Mouse (Mus musculus): Measurements from ENCODE around the gene Tekt2. TPM values are rescaled to one million over a fixed set of nuclear protein-coding genes. Genes with fewer than 3 reads are reported as not detected.
A peak's percentile ranks its signal among the peaks of the same experiment; 100 is the strongest.

The Tekt2 gene
- polyA plus RNA-seq, 1 experiment from 2014 or later, result 5.6 TPM

DNA sequence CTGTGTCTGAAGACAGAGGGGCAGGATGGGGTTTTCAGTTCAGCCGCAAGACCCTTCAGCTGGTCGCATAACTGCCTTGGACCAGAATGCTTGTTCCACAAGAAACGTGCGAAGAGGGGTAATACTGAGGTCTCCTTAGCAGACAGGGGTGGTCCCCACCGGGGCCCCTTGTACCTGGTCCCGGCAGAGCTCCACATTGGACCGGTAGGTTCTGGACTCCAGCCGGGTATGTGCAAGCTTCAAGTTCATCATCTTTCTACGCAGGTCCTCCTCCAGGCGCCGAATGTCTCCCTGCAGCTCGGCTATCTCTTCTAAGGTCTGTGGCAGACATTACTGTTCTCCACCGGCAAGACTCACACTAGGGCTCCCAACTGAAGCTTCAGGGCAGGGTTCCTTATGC, 2.8 kb downstream of the Tekt2 start:
- 94% methylated on average over 13 of the region's 13 CpGs for whole genome bisulfite sequencing
- no peak overlapping the region for H3K4me3 ChIP-seq (ENCODE audit: low read length)
- H3K4me1 ChIP-seq (ENCODE audit: control insufficient read depth, insufficient read depth, low read length), result peaks cover 10% of the 10 kb centered on the region
- no peaks in the 10 kb centered on the region; the same call in 1 of the 2 replicates for H3K27me3 ChIP-seq (replicated peaks; ENCODE audit: control insufficient read depth, insufficient read depth, low read length)
- H3K9ac ChIP-seq (ENCODE audit: low read depth, low read length), result no peak overlapping the region
- no peak for ATAC-seq
- peaks cover 3% of the 10 kb centered on the region; the same call in 1 of the 2 replicates for H3K36me3 ChIP-seq (ENCODE audit: control insufficient read depth, insufficient read depth, low read length)
- H3K27ac ChIP-seq (ENCODE audit: low read length), result no peak overlapping the region
- no peak overlapping the region for H3K4me2 ChIP-seq (ENCODE audit: low read depth, low read length)
- H3K9me3 ChIP-seq (ENCODE audit: control insufficient read depth, low read length), result no peaks in the 10 kb centered on the region

DNA sequence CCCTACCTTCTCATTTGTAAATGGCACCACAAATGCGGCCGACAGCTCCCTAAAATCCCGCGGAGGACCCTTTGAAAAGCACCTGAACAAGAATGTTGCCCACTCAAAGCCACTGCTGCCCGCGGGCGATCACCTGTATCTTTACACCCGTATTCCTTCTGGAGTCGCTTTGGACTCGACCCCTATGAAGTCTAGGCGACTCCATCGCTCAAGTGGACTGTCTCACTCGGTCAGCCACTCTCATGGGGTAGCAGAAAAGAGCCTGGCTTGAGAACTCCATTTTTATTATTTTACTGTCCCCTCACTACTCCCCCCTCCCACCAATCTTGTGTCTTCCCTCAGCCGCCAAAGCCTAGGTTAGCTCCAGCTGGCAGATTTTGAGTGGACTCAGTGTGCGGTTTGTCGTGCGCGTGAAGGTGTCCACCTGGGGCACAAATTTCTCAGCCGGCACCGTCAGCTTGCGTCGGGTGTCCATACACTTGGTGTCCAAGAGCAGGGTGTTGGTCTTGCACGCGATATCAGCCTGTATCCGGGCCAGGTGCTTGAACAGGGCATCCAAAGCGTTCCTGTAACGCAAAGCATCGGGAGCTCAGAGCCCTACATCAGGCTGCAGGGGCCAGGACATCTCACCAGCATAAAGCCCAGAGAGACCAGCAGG, 3.5 kb downstream of the Tekt2 start:
- Histone ChIP-seq H3K4me3 (ENCODE audit: low read length) (peak overlapping the region; percentile 69), H3K4me2 (ENCODE audit: low read depth, low read length) (peak overlapping the region; percentile 47), H3K27me3 (replicated peaks; ENCODE audit: control insufficient read depth, insufficient read depth, low read length) (no peaks in the 10 kb centered on the region; the same call in 1 of the 2 replicates), H3K36me3 (ENCODE audit: control insufficient read depth, insufficient read depth, low read length) (peaks cover 8% of the 10 kb centered on the region), H3K27ac (ENCODE audit: low read length) (no peak overlapping the region), H3K9me3 (ENCODE audit: control insufficient read depth, low read length) (no peaks in the 10 kb centered on the region), H3K9ac (ENCODE audit: low read depth, low read length) (peak overlapping the region; percentile 52; the same call in 1 of the 2 replicates), H3K4me1 (ENCODE audit: control insufficient read depth, insufficient read depth, low read length) (peaks cover 10% of the 10 kb centered on the region)
- ATAC-seq, result peak; percentile 33
- WGBS, result 52% methylated on average over 28 of the region's 28 CpGs

DNA sequence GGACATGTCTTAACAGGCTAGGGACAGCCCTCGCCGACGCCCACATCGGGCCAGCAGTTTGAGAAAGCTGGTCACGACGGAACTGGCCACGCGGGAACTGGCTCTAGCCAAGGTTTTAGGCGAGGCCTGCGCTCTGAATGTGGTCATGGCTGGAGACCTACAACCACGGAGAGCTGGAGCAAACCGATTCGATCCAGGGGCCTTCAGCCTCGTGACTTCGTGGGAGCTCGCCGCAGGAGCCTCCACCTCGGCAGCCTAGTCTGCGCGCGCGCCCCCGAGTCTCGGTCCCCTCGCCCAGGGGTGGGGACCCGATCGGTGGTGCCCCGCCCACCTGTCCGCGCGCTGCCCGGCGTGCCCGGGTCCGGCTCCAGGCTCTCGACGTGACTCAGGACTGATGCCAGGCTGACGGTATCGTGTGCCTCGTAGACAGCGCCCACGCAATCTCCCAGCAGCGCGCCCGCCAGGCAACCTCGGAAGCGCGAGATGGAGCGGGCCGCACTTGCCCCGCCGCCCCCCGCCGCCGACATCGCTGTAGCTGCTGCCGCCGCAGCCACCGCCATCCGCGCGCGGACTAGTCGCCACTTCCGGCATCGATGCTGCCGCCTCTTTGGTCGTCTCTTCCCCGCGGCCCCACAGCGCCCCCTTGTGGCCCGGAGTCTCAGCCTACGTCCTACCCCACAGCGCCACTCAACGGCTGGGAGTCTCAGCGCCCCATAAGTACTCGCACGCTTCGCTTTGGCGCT, 4.2 kb downstream of the Tekt2 start, which contains the start of gene Adprhl2:
Adprhl2 (minus strand) TSS at position 593 of the 743 bp plus-strand sequence.
- WGBS, result under 1% methylated on average over 77 of the region's 80 CpGs

DNA sequence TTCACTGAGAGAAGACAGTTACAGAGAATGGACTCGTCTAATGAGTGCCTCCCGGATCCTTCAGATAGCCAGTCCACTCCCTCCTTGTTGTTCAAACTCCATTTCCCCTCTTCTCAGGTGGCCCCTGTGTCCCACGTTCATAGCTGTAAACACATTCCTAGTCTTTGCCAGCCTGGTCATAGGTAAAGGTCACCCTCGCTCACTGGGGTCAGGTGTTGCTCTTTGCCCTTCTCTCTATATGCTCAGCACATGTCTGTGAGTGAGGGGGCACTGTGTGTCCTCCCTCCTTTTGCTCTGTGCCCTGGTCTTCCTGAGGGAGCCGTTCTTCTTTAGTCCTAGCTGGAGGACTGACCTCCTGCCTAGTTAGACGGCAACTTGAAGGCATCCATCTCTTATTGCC, 5.7 kb downstream of the Tekt2 start:
- H3K4me2 ChIP-seq (ENCODE audit: low read depth, low read length), result no peak overlapping the region
- no peak overlapping the region for H3K9ac ChIP-seq (ENCODE audit: low read depth, low read length)
- 80% methylated on average over 6 of the region's 6 CpGs for WGBS
- no peak overlapping the region for H3K4me3 ChIP-seq (ENCODE audit: low read length)
- no peaks in the 10 kb centered on the region; the same call in 1 of the 2 replicates for H3K27me3 ChIP-seq (replicated peaks; ENCODE audit: control insufficient read depth, insufficient read depth, low read length)
- H3K9me3 ChIP-seq (ENCODE audit: control insufficient read depth, low read length), result no peaks in the 10 kb centered on the region
- no peak overlapping the region for H3K27ac ChIP-seq (ENCODE audit: low read length)
- ATAC-seq, result no peak
- H3K36me3 ChIP-seq (ENCODE audit: control insufficient read depth, insufficient read depth, low read length), result peaks cover 22% of the 10 kb centered on the region
- peaks cover 10% of the 10 kb centered on the region for H3K4me1 ChIP-seq (ENCODE audit: control insufficient read depth, insufficient read depth, low read length)

More for the DNA sequence above, 4.2 kb downstream of the Tekt2 start, which contains the start of gene Adprhl2:
- peak; percentile 87 for ATAC-seq
- peak within 1 kb of the TSS; percentile 59 for H3K27ac ChIP-seq (ENCODE audit: low read length)
- H3K4me2 ChIP-seq (ENCODE audit: low read depth, low read length), result peak within 1 kb of the TSS; percentile 74
- peaks cover 11% of the 10 kb centered on the region for H3K4me1 ChIP-seq (ENCODE audit: control insufficient read depth, insufficient read depth, low read length)
- H3K27me3 ChIP-seq (replicated peaks; ENCODE audit: control insufficient read depth, insufficient read depth, low read length), result no peaks in the 10 kb centered on the region; the same call in 1 of the 2 replicates
- H3K36me3 ChIP-seq (ENCODE audit: control insufficient read depth, insufficient read depth, low read length), result peaks cover 15% of the 10 kb centered on the region
- H3K9ac ChIP-seq (ENCODE audit: low read depth, low read length), result peak within 1 kb of the TSS; percentile 82
- peak within 1 kb of the TSS; percentile 69 for H3K4me3 ChIP-seq (ENCODE audit: low read length)
- H3K9me3 ChIP-seq (ENCODE audit: control insufficient read depth, low read length), result no peaks in the 10 kb centered on the region

DNA sequence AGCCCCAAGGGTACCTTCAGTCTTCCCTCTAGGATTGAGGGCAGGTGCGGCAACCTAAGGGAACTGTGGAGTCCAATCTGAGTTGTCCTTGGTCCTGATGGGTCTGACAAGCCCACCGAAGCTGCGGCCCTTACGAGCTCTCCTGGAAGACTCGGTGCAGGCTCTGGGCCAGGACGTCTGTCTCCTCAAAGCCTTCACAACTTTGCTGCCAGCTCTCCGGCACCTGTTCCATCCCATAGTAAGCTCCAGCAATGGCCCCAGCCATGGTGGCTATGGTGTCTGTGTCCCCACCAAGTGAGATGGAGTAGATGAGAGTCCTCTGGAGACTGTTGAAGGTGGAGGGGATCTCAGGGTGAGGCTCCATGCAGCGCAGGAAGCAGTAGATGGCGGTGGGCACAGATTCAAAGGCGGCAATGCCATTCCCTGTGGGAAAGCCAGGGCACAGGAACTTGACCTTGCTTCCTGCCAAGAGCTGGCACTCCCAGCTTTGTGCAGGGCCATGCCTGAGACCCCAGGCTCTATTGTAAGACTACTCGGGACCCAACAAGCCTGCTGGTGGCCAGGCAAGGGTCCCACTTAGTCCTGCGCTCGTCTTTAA, 8.9 kb downstream of the Tekt2 start:
- no peak overlapping the region for H3K9ac ChIP-seq (ENCODE audit: low read depth, low read length)
- no peak overlapping the region for H3K4me2 ChIP-seq (ENCODE audit: low read depth, low read length)
- ATAC-seq, result no peak
- H3K27me3 ChIP-seq (replicated peaks; ENCODE audit: control insufficient read depth, insufficient read depth, low read length), result no peaks in the 10 kb centered on the region
- no peak overlapping the region for H3K4me3 ChIP-seq (ENCODE audit: low read length)
- H3K27ac ChIP-seq (ENCODE audit: low read length), result no peak overlapping the region
- H3K36me3 ChIP-seq (ENCODE audit: control insufficient read depth, insufficient read depth, low read length), result peaks cover 22% of the 10 kb centered on the region
- H3K4me1 ChIP-seq (ENCODE audit: control insufficient read depth, insufficient read depth, low read length), result peaks cover 10% of the 10 kb centered on the region
- H3K9me3 ChIP-seq (ENCODE audit: control insufficient read depth, low read length), result no peaks in the 10 kb centered on the region
- WGBS, result 94% methylated on average over 13 of the region's 13 CpGs

DNA sequence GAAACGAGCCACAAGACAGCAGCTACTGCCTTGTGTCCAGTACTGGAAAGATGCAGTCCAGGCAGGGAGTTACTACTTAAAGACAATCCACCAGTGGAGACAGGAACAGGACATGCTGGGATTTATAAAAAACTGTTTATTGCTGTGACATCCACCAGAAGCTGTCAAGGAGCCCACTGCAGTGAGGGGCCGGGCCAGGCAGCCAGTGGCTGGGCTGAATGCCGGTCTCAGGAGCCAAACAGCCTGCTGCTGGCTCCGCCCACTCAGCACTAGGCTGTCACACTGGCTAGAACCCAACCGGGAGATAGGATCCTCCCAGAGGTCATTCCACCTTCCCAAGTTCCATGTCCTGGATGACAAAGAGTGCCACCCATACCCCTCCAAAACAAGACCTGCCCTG, 9.6 kb downstream of the Tekt2 start:
- Histone ChIP-seq H3K9me3 (ENCODE audit: control insufficient read depth, low read length) (no peaks in the 10 kb centered on the region), H3K4me3 (ENCODE audit: low read length) (no peak overlapping the region), H3K9ac (ENCODE audit: low read depth, low read length) (no peak overlapping the region), H3K4me1 (ENCODE audit: control insufficient read depth, insufficient read depth, low read length) (peaks cover 10% of the 10 kb centered on the region), H3K27ac (ENCODE audit: low read length) (no peak overlapping the region), H3K27me3 (replicated peaks; ENCODE audit: control insufficient read depth, insufficient read depth, low read length) (no peaks in the 10 kb centered on the region), H3K36me3 (ENCODE audit: control insufficient read depth, insufficient read depth, low read length) (peaks cover 22% of the 10 kb centered on the region), H3K4me2 (ENCODE audit: low read depth, low read length) (no peak overlapping the region)
- 30% methylated on average over 5 of the region's 5 CpGs for whole genome bisulfite sequencing
- ATAC-seq, result peak; percentile 7; the same call in 1 of the 2 replicates

DNA sequence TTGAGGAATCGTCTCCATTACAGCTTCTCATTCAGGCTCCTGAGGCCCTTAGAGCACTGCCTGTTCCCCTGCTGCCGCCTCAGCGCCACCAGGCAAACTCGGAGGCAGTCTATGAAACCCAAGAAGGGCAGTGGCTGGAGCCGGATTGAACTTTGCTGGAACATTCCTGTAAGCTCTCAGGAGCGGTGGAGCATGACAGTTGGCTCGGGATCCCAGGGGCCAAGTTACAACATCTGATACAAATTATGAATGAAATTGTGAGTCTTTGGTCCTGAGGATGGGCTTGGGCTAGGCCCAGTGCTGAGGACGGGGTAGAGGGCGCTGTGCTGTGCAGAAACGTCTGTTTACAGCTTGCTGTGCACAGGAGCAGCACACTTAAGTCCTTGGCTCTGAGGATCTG, 11.1 kb downstream of the Tekt2 start:
- no peak overlapping the region for H3K4me3 ChIP-seq (ENCODE audit: low read length)
- no peaks in the 10 kb centered on the region for H3K9me3 ChIP-seq (ENCODE audit: control insufficient read depth, low read length)
- H3K27ac ChIP-seq (ENCODE audit: low read length), result no peak overlapping the region
- ATAC-seq, result no peak
- 65% methylated on average over 10 of the region's 10 CpGs for WGBS
- no peak overlapping the region for H3K4me2 ChIP-seq (ENCODE audit: low read depth, low read length)
- H3K9ac ChIP-seq (ENCODE audit: low read depth, low read length), result no peak overlapping the region
- peaks cover 4% of the 10 kb centered on the region; the same call in 1 of the 2 replicates for H3K4me1 ChIP-seq (ENCODE audit: control insufficient read depth, insufficient read depth, low read length)
- H3K27me3 ChIP-seq (replicated peaks; ENCODE audit: control insufficient read depth, insufficient read depth, low read length), result no peaks in the 10 kb centered on the region
- peaks cover 22% of the 10 kb centered on the region for H3K36me3 ChIP-seq (ENCODE audit: control insufficient read depth, insufficient read depth, low read length)

DNA sequence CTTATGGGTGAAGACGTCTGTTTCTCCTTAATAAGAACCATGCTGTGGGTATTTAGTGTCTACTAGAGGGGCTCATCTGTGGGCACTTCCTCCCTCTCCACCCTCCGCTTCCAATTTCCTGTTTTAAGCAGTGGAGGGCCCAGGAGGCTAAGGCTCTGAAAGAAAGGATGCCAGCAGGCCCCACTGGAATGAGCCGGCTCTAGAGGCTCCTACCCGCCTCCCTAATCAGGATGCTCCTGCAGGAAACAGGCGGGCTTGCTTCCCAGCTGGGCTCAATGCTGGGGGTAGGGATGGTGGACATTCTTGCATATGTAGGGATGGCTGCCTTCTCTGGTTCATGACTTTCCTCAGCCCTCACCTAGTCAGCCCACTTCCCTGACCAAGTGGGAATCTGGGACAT, 12.3 kb downstream of the Tekt2 start:
- 43% methylated on average over 5 of the region's 5 CpGs for WGBS
- Histone ChIP-seq H3K27ac (ENCODE audit: low read length) (no peak overlapping the region), H3K4me2 (ENCODE audit: low read depth, low read length) (no peak overlapping the region), H3K27me3 (replicated peaks; ENCODE audit: control insufficient read depth, insufficient read depth, low read length) (no peaks in the 10 kb centered on the region), H3K9me3 (ENCODE audit: control insufficient read depth, low read length) (no peaks in the 10 kb centered on the region), H3K4me3 (ENCODE audit: low read length) (no peak overlapping the region), H3K4me1 (ENCODE audit: control insufficient read depth, insufficient read depth, low read length) (peaks cover 4% of the 10 kb centered on the region; the same call in 1 of the 2 replicates), H3K9ac (ENCODE audit: low read depth, low read length) (no peak overlapping the region), H3K36me3 (ENCODE audit: control insufficient read depth, insufficient read depth, low read length) (peaks cover 22% of the 10 kb centered on the region)
- no peak for ATAC-seq

DNA sequence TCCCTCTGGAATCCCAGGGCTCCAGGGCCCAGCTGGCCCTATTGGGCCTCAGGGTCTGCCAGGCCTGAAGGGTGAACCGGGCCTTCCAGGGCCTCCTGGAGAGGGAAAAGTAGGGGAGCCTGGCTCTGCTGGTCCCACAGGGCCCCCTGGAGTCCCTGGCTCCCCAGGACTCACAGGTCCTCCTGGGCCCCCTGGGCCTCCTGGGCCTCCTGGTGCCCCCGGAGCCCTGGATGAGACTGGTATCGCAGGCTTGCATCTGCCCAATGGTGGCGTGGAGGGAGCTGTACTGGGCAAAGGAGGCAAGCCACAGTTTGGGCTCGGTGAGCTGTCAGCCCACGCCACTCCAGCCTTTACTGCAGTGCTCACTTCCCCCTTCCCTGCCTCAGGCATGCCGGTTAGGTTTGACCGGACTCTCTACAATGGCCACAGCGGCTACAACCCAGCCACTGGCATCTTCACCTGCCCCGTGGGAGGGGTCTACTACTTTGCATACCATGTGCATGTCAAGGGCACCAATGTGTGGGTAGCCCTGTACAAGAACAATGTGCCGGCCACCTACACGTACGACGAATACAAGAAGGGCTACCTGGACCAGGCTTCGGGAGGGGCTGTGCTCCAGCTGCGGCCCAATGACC, 13.8 kb downstream of the Tekt2 start:
- Histone ChIP-seq H3K27ac (ENCODE audit: low read length) (no peak overlapping the region), H3K4me1 (ENCODE audit: control insufficient read depth, insufficient read depth, low read length) (peaks cover 4% of the 10 kb centered on the region; the same call in 1 of the 2 replicates), H3K4me3 (ENCODE audit: low read length) (no peak overlapping the region), H3K9me3 (ENCODE audit: control insufficient read depth, low read length) (no peaks in the 10 kb centered on the region), H3K4me2 (ENCODE audit: low read depth, low read length) (no peak overlapping the region), H3K9ac (ENCODE audit: low read depth, low read length) (no peak overlapping the region), H3K27me3 (replicated peaks; ENCODE audit: control insufficient read depth, insufficient read depth, low read length) (no peaks in the 10 kb centered on the region), H3K36me3 (ENCODE audit: control insufficient read depth, insufficient read depth, low read length) (peaks cover 10% of the 10 kb centered on the region; the same call in 1 of the 2 replicates)
- no peak for ATAC-seq
- WGBS, result 87% methylated on average over 16 of the region's 16 CpGs

All from intestine, embryonic 16.5 days (tissue).